Mouse (Mus musculus) kidney, postnatal 0 days (tissue): ENCODE results near the gene Csf3. TPM values are rescaled to one million over a fixed set of nuclear protein-coding genes. Genes with fewer than 3 reads are reported as not detected.
A peak's percentile ranks its signal among the peaks of the same experiment; 100 is the strongest.

Source experiments
- ATAC-seq: fragments of 200-750 bp; cut with Nextera tagmentation; replicated peaks from 2 replicates; pipeline ENCODE4 v1.8.0; 2017; ENCODE audit warnings: low read depth, moderate number of reproducible peaks, moderate TSS enrichment, moderate library complexity; ENCODE audit not compliant: low FRiP score
- DNase-seq: peaks from one replicate; pipeline ENCODE4 v3.0.0-alpha.2; 2016; ENCODE audit warnings: low spot score
- H3K27ac ChIP-seq: fragments of 300-500 bp; sonication (generic); 2 replicates; pipeline ENCODE4 v1.5.1; 2014; ENCODE audit warnings: mild to moderate bottlenecking
- H3K27me3 ChIP-seq: fragments of 300-500 bp; sonication (generic); 2 replicates; pipeline ENCODE4 v1.6.1; 2014; ENCODE audit warnings: low read length, mixed read lengths; ENCODE audit not compliant: insufficient read depth
- H3K36me3 ChIP-seq: fragments of 300-500 bp; sonication (generic); 2 replicates; pipeline ENCODE4 v1.6.1; 2014; ENCODE audit warnings: low read length, mixed read lengths; ENCODE audit not compliant: insufficient read depth
- H3K4me1 ChIP-seq: fragments of 300-500 bp; sonication (generic); replicated peaks from 2 replicates; pipeline ENCODE4 v1.6.1; 2014; ENCODE audit warnings: antibody characterized with exemption, low read length, mixed read lengths; ENCODE audit not compliant: insufficient read depth
- H3K4me2 ChIP-seq: fragments of 300-500 bp; sonication (generic); 2 replicates; pipeline ENCODE4 v1.6.1; 2014; ENCODE audit warnings: mild to moderate bottlenecking, low read length, moderate library complexity, mixed read lengths
- H3K4me3 ChIP-seq: fragments of 300-500 bp; sonication (generic); replicated peaks from 2 replicates; pipeline ENCODE4 v1.5.1; 2014; ENCODE audit warnings: low read depth, low read length
- H3K9ac ChIP-seq: fragments of 300-500 bp; sonication (generic); 2 replicates; pipeline ENCODE4 v1.6.1; 2014; ENCODE audit warnings: low read depth, low read length
- H3K9me3 ChIP-seq: fragments of 300-500 bp; sonication (generic); replicated peaks from 2 replicates; pipeline ENCODE4 v1.6.1; 2016; ENCODE audit warnings: low read length, inconsistent platforms, mixed read lengths
- CTCF ChIP-seq: IDR thresholded peaks from 2 replicates; pipeline ENCODE4 v1.5.1; 2016; ENCODE audit warnings: antibody characterized with exemption, low read depth, mild to moderate bottlenecking, moderate library complexity
- WGBS: fragments of 180-500 bp; shearing (Covaris S2); extraction: QIAGEN DNeasy Blood & Tissue Kit; methylation state at CpG from one replicate; pipeline ENCODE4 v1.1.7; 2014; 5-methylcytosine and 5-hydroxymethylcytosine counted together
- polyA plus RNA-seq: library from polyadenylated mRNA; unstranded; fragments of >200 nt; fragmentation: Nextera tagmentation; extraction: Ambion mirVana; gene quantifications from 2 replicates; pipeline ENCODE4 v1.2.1, GENCODE M21; 2015

Gene Csf3
- polyA plus RNA-seq, 1 experiment from 2014 or later = 0.13 TPM

DNA sequence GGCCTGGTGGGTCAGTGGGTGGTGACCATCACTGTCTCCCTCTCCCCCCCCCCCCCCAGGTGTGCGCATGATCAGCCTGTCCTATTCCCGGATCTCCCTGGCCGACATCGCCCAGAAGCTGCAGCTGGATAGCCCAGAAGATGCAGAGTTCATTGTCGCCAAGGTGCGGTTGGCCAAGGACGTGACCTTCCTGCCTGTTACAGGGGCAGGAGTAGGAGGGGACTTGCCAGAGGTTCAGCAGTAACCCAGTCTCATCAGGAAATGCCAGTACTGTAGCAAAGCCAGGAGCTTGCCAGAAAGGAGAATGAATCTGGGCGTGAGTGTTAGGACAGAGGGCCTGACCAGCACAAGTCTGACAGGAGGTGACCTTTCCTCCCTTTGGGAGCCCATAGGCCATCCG is 7.3 kb upstream of the Csf3 start:
- H3K9ac ChIP-seq = no peak overlapping the region
- no peak overlapping the region for H3K4me2 ChIP-seq
- H3K4me1 ChIP-seq = peaks cover 11% of the 10 kb centered on the region
- TF ChIP-seq CTCF = no peak
- H3K4me3 ChIP-seq = no peak overlapping the region
- no peak for ATAC-seq
- DNase-seq = no peak
- H3K27ac ChIP-seq = no peak overlapping the region
- 81% methylated on average over 9 of the region's 9 CpGs for WGBS
- no peaks in the 10 kb centered on the region for H3K9me3 ChIP-seq
- H3K27me3 ChIP-seq = no peaks in the 10 kb centered on the region
- H3K36me3 ChIP-seq = peaks cover 59% of the 10 kb centered on the region

DNA sequence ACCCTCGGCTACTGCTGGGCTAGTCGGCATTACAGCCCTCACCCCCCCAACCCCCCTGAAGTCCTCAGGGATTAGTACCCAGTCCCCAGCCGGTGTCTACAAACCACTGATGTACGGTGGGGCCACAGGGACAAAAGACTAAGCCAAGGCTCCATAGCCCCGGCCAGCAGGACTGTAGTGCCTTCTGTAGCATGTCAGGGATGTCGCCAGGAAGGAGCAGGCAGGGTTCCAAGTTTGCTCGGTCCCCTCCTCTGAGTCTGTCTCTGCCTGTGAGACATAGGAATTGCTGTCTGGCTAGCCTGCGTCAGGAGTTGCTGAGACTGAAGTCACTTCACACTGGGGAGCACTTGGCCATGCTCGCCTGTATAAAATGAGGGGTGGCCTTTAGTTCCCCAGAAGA is 6.8 kb upstream of the Csf3 start:
- H3K4me2 ChIP-seq = no peak overlapping the region
- WGBS = 74% methylated on average over 9 of the region's 9 CpGs
- H3K36me3 ChIP-seq = peaks cover 56% of the 10 kb centered on the region
- H3K4me3 ChIP-seq = no peak overlapping the region
- no peaks in the 10 kb centered on the region for H3K9me3 ChIP-seq
- H3K4me1 ChIP-seq = peaks cover 11% of the 10 kb centered on the region
- no peak for ATAC-seq
- no peaks in the 10 kb centered on the region for H3K27me3 ChIP-seq
- no peak for DNase-seq
- TF ChIP-seq CTCF = no peak
- peak overlapping the region; percentile 13; the same call in 1 of the 2 replicates for H3K27ac ChIP-seq
- H3K9ac ChIP-seq = no peak overlapping the region

DNA sequence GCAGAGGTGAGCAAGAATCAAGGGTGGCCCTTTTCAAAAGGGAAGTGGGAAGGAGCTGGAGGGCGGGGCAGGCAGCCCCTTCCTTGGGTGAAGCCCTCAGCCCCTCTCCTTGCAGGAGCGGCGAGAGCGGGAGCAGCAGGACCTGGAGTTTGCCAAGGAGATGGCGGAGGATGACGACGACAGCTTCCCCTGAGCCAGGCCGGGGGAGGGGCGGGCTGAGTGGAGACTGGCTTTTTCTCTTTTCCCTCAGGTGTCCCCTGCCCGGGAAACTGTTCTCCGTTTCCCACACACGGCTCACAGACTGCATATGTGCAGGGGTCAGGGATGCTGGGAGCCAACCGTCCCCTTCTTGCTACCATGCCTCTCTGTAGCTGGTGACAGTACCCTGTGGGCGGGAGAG is 5.7 kb upstream of the Csf3 start:
- no peak overlapping the region for H3K4me2 ChIP-seq
- DNase-seq = no peak
- peak overlapping the region; percentile 57; the same call in 1 of the 2 replicates for H3K27ac ChIP-seq
- ATAC-seq = no peak
- H3K4me1 ChIP-seq = peaks cover 11% of the 10 kb centered on the region
- no peaks in the 10 kb centered on the region for H3K27me3 ChIP-seq
- H3K9ac ChIP-seq = no peak overlapping the region
- H3K36me3 ChIP-seq = peaks cover 52% of the 10 kb centered on the region
- WGBS = 59% methylated on average over 14 of the region's 14 CpGs
- H3K9me3 ChIP-seq = no peaks in the 10 kb centered on the region
- TF ChIP-seq CTCF = no peak
- no peak overlapping the region for H3K4me3 ChIP-seq

DNA sequence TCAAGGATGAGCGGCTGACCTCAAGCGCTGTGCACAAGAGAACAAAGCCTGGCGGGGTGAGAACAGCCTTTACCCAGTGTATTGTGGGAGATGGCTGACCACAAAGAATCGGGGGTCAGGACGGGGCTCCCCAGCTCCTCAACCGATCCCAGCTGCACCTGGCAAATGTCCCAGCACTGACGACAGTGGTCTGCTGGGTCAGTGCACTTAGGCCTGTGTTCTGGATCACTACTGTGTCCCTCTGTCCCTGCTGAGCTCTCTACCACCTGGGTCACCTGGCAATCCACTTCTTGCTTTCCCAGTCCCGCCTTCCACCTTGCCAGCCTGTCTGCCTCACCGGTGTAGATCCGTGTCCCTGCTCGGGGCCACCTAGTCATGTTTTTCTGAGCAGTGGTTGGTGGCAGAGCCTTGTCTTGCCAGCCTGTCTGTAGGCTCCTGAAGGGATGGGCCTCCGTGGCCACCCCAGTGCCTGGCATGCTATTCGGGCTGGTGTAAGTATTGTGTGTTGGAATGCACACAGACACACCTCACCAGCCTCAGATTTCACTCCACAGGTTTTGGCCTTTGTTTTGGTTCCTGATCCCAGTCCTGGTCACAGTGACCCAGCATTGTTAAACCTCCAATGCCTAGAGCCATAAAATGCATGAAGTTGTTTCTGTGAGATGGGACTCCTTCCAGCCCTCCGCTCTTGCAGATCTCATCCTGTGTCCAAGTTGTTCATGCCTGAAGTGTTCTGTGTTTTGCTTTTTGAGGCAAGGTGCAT is 4.4 kb upstream of the Csf3 start:
- peaks cover 40% of the 10 kb centered on the region for H3K36me3 ChIP-seq
- no peak overlapping the region for H3K9ac ChIP-seq
- H3K4me2 ChIP-seq = no peak overlapping the region
- H3K27me3 ChIP-seq = no peaks in the 10 kb centered on the region
- H3K27ac ChIP-seq = peak overlapping the region; percentile 57; the same call in 1 of the 2 replicates
- no peak for TF ChIP-seq CTCF
- DNase-seq = no peak
- H3K4me1 ChIP-seq = peaks cover 11% of the 10 kb centered on the region
- no peak overlapping the region for H3K4me3 ChIP-seq
- no peaks in the 10 kb centered on the region for H3K9me3 ChIP-seq
- 64% methylated on average over 14 of the region's 14 CpGs for WGBS
- ATAC-seq = peak; percentile 25; the same call in 1 of the 2 replicates

DNA sequence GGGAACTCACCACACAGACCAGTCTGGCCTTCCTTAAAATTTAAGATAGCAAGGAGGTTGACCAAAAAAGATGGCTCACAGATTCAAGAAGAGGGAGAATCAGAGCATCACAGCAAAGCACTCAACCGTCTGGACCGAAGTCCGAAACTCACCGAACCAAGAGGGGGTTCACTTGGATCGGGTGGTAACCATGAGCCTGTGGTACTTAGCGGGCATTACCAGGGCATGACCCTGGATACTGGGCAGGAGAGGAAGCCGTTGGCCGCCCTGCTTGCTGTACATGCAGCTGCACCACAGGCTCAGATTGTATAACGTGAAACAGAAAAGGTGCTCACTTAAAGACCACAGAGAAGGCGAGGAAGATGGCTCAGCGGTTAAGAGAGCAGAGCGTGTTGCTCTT is 3.8 kb upstream of the Csf3 start:
- Histone ChIP-seq H3K4me1 (peaks cover 11% of the 10 kb centered on the region), H3K9ac (no peak overlapping the region), H3K9me3 (no peaks in the 10 kb centered on the region), H3K27ac (no peak overlapping the region), H3K4me2 (no peak overlapping the region), H3K4me3 (no peak overlapping the region), H3K36me3 (peaks cover 34% of the 10 kb centered on the region), H3K27me3 (no peaks in the 10 kb centered on the region)
- ATAC-seq = no peak
- WGBS = 79% methylated on average over 12 of the region's 12 CpGs
- no peak for DNase-seq
- no peak for TF ChIP-seq CTCF

DNA sequence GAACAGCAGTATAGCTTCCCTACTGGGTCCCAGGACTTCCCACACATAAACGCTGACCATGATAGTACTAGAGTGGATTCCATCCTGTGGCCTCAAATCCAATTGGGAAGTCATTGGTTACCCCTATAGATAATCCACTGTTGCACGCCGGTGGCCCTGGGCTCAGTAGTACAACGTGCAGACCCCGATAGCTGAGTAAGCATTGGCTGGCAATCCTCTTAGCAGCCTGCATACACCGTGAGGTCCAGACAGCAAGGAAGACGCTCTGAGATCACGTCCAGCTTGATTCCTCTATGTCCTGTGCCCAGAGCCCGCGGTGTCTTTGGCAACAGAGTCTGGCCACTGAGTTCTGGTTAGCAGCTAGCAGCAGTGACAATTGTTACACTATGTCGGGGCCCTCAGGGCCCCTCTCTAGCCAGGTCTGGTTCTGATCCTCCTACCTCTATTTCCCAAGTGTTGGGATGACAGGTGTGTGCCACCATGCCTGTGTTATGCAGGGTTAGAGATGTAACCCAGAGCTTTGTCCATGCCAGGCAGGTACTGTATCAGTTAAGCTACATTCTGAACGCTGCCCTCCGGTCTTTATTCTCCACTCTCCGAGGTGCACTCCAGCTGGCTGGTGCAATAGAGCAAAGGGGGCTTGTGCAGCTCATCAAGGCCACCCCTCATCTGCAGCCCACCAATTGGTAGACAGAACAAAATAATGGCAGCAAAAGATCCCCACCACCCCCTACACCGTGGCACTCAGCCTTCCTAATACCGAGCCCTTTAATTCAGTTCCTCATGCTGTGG is 2.0 kb upstream of the Csf3 start:
- TF ChIP-seq CTCF = no peak
- Histone ChIP-seq H3K27me3 (no peaks in the 10 kb centered on the region), H3K9ac (no peak overlapping the region; the same call in 1 of the 2 replicates), H3K36me3 (peaks cover 18% of the 10 kb centered on the region), H3K27ac (no peak overlapping the region), H3K4me3 (no peak overlapping the region), H3K4me2 (no peak overlapping the region), H3K9me3 (no peaks in the 10 kb centered on the region), H3K4me1 (peaks cover 11% of the 10 kb centered on the region)
- DNase-seq = no peak
- no peak for ATAC-seq
- WGBS = 85% methylated on average over 16 of the region's 16 CpGs
